Mouse (Mus musculus): Measurements from ENCODE around the gene Ntng1. TPM values are rescaled to one million over a fixed set of nuclear protein-coding genes. Genes with fewer than 3 reads are reported as not detected.

Gene Ntng1
- total RNA-seq, 2 experiments from 2014 or later: not detected

GRCm38 (mm10) chr3:110055915-110056314 lies 87.9 kb downstream of the Ntng1 start:
- no peak for ATAC-seq (ENCODE audit: poor library complexity, severe bottlenecking)

- no peak for ATAC-seq (ENCODE audit: poor library complexity, severe bottlenecking)
Observed at GRCm38 (mm10) chr3:110055433-110055832, 88.4 kb downstream of the Ntng1 start.

- no peak for ATAC-seq (ENCODE audit: poor library complexity, severe bottlenecking)
Observed at GRCm38 (mm10) chr3:110054125-110054524, 89.7 kb downstream of the Ntng1 start.

DNA sequence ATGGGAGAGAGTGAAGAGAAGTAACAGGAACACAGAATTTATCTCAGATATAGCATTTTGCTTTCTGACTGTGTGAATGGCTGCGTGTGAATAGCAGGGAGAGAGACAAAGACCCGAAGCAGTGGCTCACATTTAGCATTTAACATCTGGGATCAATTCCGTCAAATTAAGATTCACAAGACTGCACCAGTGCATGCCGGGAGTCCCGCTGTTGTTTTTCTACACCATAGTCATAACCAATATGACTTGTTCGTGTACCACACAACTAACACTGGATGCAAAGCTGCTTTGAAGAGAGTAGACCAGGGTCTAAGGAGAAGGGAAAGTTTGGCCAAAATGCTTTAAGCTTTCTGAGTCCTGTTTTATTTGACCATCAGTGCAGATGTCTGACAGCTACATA lies 95.7 kb downstream of the Ntng1 start:
- ATAC-seq (ENCODE audit: poor library complexity, severe bottlenecking): no peak

GRCm38 (mm10) chr3:110046750-110047149 lies 97.1 kb downstream of the Ntng1 start:
- ATAC-seq (ENCODE audit: poor library complexity, severe bottlenecking): no peak

- no peak for ATAC-seq (ENCODE audit: poor library complexity, severe bottlenecking)
Observed at GRCm38 (mm10) chr3:110044209-110044608, 99.6 kb downstream of the Ntng1 start.

DNA sequence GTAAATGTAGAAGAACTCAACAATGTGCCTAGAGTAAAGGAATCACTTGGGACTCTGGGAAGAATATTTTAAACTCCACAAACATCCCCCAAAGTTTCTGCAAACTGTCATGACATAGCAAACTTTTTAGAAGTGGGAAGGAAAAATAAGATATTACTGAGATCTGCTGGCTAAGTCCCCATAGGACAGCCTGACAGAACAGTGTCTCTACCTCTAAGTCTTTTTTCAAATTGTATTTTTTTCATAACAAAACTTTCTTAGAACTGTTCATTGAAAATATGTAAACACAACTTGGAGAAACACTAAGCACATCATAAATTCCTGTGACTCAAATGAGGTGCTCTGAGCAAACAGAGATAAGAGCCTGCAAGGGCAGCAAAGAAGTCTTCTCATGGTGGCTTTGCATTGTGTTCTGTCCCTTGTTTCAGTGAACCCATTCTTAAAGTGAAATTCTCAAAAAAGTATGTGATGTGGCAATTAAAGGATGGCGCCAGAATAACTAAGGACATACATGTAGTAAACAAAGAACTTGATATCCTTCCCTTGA lies 100.1 kb downstream of the Ntng1 start:
- ATAC-seq (ENCODE audit: poor library complexity, severe bottlenecking): no peak

DNA sequence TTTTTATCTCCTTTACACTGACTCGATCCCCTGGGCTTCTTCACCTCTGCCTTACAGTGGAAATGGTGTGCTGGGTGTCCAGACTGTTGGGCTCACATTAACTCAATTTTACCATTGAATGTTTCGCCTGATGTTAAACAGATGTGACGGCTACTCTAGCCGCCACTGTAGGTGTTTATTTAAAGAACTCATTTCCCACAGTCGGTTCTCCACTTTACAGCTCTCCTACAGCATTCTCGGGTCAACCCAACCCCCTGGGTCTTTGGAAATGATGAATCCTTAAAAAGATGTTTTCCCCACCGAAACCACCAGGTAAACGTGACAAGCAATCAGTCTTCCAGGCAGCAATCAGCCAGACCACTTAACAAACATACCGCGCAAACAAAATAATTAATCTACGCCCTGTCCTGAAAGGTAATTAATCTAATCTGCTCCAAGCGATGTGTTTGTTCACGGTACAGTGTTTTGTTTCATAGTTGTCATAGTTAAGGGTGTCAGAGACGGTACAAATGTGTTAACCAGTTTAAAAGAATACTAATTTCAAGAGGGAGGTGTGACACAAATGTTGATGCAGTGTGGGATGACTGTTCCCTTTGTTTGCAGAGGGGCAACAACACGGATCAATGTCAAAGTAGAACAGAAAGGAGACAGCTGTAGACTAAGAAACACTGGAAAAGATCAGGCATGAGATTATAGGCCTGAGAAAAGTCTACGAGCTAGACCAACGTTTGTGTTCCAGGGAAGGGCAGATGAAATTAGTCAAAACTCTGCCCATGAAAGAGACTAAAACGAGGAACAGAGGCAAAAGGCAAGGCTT lies 120.8 kb downstream of the Ntng1 start:
- no peak for ATAC-seq (ENCODE audit: poor library complexity, severe bottlenecking)

DNA sequence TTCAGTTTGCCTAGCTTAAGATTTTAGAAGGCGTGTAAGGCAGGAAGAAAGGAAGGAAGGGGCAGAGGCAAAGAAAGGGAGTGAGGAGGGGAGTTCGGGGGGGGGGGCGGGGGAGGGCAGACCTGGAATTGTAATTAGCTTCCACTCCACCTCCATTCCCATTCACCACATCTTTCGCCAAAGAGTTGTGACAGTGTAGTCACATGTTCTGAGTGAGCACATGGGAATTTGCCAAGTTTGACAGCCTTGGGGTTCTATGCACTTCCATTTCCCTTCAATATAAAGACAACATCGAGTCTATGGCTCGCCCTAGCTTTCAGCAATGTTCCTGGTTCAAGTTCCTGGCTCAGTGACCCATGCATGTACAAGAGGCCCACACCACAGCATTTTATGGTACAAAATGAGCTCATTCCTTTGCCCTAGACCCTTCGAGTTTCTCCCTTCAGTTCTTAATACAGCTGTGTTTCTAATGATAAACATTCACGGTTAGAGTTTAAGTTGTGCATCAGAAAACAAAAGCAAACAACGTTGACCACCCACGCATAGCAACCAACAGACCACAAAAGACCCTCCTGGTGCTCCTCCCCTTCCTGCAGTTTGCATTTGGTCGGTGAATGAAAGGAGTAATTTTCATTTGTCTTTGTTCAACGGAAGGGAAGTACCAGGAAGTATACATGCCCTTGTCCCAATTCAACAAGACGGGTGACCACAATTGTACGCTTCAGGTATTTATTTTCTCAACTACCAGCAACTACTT lies 132.8 kb downstream of the Ntng1 start:
- ATAC-seq (ENCODE audit: poor library complexity, severe bottlenecking): no peak

GRCm38 (mm10) chr3:110010441-110010840 lies 133.4 kb downstream of the Ntng1 start:
- ATAC-seq (ENCODE audit: poor library complexity, severe bottlenecking): no peak

GRCm38 (mm10) chr3:110000349-110000748 lies 143.5 kb downstream of the Ntng1 start:
- ATAC-seq (ENCODE audit: poor library complexity, severe bottlenecking): no peak

GRCm38 (mm10) chr3:109995663-109996024 lies 148.2 kb downstream of the Ntng1 start:
- no peak for ATAC-seq (ENCODE audit: poor library complexity, severe bottlenecking)

- ATAC-seq (ENCODE audit: poor library complexity, severe bottlenecking): no peak
Observed at GRCm38 (mm10) chr3:109994978-109995662, 148.7 kb downstream of the Ntng1 start.

- ATAC-seq (ENCODE audit: poor library complexity, severe bottlenecking): no peak
Observed at GRCm38 (mm10) chr3:109984086-109984485, 159.7 kb downstream of the Ntng1 start.

- ATAC-seq (ENCODE audit: poor library complexity, severe bottlenecking): no peak
Observed at GRCm38 (mm10) chr3:109977614-109978013, 166.2 kb downstream of the Ntng1 start.

DNA sequence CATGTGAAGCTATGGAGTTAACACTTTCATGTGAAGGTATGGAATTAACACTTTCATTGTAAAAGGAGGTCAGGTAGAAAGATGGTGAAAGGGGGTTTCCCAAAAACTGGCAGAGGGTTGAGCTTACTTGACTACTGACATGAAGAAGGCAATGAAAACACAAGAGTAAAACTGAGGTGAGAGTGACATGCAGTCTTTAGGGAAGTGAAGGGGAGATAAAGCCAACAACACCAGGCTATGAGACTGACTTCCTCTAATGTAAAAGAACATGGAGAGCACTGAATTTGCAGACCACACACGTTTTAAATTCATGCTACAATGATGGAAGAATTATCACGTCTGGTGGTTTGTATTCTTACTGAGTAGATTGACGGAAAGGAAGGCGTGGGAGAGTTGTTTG lies 168.7 kb downstream of the Ntng1 start:
- no peak for ATAC-seq (ENCODE audit: poor library complexity, severe bottlenecking)

DNA sequence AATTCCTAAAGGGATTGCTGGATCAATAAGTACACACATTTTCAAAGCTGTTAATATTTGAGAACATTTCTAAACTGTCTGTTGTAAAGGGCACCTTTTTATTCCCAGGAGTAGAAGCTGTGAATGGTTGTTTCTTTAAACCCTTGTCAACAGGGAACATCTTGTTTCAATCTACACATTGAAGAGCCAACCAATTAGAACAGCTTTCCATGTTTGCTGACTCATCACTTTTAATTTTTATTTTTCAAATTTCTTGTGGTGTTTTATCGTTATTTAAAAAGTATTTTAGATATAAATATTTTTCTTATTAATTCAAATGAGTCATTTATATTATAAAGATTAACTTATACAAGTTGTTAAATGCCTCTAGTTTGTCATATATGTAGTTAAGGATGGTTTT lies 172.3 kb downstream of the Ntng1 start:
- no peak for ATAC-seq (ENCODE audit: poor library complexity, severe bottlenecking)

GRCm38 (mm10) chr3:109970181-109970580 lies 173.6 kb downstream of the Ntng1 start:
- no peak for ATAC-seq (ENCODE audit: poor library complexity, severe bottlenecking)

DNA sequence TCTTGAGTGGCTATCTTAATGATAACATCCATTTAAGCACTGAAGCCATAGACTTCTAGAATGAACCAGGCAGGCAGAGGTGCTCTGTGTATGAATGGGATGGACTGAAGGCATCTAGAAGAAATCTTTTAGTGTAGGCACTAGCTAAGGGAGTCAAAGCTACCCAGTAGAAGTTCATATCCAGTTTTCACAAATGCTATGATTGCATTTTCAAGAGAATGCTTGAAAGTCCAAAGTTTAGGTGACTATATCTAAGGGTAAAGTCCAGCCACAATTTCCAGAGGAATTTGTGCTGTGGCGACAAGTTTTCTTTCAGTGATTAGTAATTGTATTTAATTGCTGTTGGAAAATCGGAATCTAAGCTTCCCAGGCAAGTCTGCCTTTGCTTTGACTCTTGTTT lies 181.2 kb downstream of the Ntng1 start:
- no peak for ATAC-seq (ENCODE audit: poor library complexity, severe bottlenecking)

GRCm38 (mm10) chr3:109942960-109943359 lies 200.9 kb downstream of the Ntng1 start:
- ATAC-seq (ENCODE audit: poor library complexity, severe bottlenecking): no peak

GRCm38 (mm10) chr3:109937634-109938033 lies 206.2 kb downstream of the Ntng1 start:
- ATAC-seq (ENCODE audit: poor library complexity, severe bottlenecking): no peak

Data from megakaryocyte, adult 5-6 weeks (primary cell).